Mouse (Mus musculus): ENCODE data around the gene Fam92b.

GRCm38 (mm10) chr8:120135687-120136086 lies 41.6 kb downstream of the Fam92b start:
- TF ChIP-seq CTCF (IDR thresholded peaks at IDR 0.05; ENCODE audit: low read depth, low read length) (no peak), POLR2A (IDR thresholded peaks at IDR 0.05; ENCODE audit: borderline replicate concordance, low read depth, low read length) (no peak)
